Mouse (Mus musculus) megakaryocyte, embryonic 14.5 days (primary cell): Measurements from ENCODE around the gene Hivep3.

ENCODE experiments used
- FLI1 ChIP-seq: IDR thresholded peaks from 2 replicates; pipeline ENCODE4 v1.6.1; 2012; ENCODE audit warnings: low read length, inconsistent platforms, mixed read lengths
- GATA1 ChIP-seq: IDR thresholded peaks from 3 replicates; pipeline ENCODE4 v1.6.1; 2012; ENCODE audit warnings: mixed read lengths, low read length, inconsistent platforms, borderline replicate concordance

DNA sequence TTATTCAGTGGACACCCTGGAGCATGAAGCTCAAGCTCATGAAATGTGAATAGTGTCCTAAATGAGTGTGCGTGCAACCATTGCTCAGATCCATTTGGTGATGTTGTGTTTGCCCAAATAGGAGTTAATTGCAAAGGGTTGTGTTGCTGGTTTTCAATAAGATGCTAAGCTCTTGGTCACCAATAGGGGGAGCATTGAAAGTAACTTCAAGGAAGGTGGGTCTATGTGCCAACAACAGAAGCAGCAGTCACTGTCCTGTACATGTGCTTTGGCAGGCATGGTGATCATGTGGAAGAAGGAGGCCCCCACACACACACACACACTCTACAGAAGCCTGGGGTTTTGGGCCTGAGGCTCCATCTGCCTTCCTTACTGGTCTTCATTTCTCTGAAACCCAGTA lies 262.8 kb downstream of the Hivep3 start:
- no peak for TF ChIP-seq GATA1
- no peak for TF ChIP-seq FLI1
